Mouse (Mus musculus) myocyte (in vitro differentiated cells): Measurements from ENCODE around the gene Cuedc1. TPM values are rescaled to one million over a fixed set of nuclear protein-coding genes. Genes with fewer than 3 reads are reported as not detected.

Source experiments
- H3K27me3 ChIP-seq: one replicate; pipeline ENCODE4 v1.6.1; 2011; ENCODE audit not compliant: control insufficient read depth, insufficient read depth, insufficient read length
- H3K36me3 ChIP-seq: one replicate; pipeline ENCODE4 v1.6.1; 2011; ENCODE audit not compliant: control insufficient read depth, insufficient read depth
- H3K4me2 ChIP-seq: one replicate; pipeline ENCODE4 v1.6.1; 2011; ENCODE audit warnings: low read depth, control low read depth
- H3K4me3 ChIP-seq: one replicate; pipeline ENCODE4 v1.5.1; 2011; ENCODE audit warnings: mild to moderate bottlenecking, control low read depth, moderate library complexity
- H3K79me2 ChIP-seq: one replicate; pipeline ENCODE4 v1.6.1; 2011; ENCODE audit not compliant: control insufficient read depth, insufficient read depth
- H3ac ChIP-seq: one replicate; pipeline ENCODE4 v1.6.1; 2011; ENCODE audit not compliant: control insufficient read depth, insufficient read length
- CEBPB ChIP-seq: IDR thresholded peaks from 2 replicates; pipeline ENCODE4 v1.6.1; 2011; ENCODE audit warnings: mild to moderate bottlenecking, moderate library complexity; ENCODE audit not compliant: poor library complexity, insufficient read depth, severe bottlenecking
- E2F4 ChIP-seq: IDR thresholded peaks from one replicate; pipeline ENCODE4 v1.6.1; 2011; ENCODE audit warnings: mild to moderate bottlenecking, control low read depth, moderate library complexity; ENCODE audit not compliant: insufficient read depth
- MAX ChIP-seq: IDR thresholded peaks from one replicate; pipeline ENCODE4 v1.6.1; 2011; ENCODE audit warnings: low read depth, mild to moderate bottlenecking, control low read depth
- MYOD1 ChIP-seq, 3 experiments: IDR thresholded peaks; one replicate each; pipeline ENCODE4 v1.6.1; 2011; ENCODE audit warnings: control low read depth in 2 of 3, low read depth in 2 of 3, mild to moderate bottlenecking in 2 of 3, moderate library complexity in 1 of 3; ENCODE audit not compliant: insufficient read length in 2 of 3, control insufficient read depth in 1 of 3
- MYOG ChIP-seq, 3 experiments: IDR thresholded peaks; one replicate each; pipeline ENCODE4 v1.6.1; 2011; ENCODE audit warnings: control low read depth in 2 of 3, low read depth in 2 of 3, mild to moderate bottlenecking in 2 of 3; ENCODE audit not compliant: insufficient read length in 2 of 3, control insufficient read depth in 1 of 3, insufficient read depth in 1 of 3
- POLR2A ChIP-seq: IDR thresholded peaks from one replicate; pipeline ENCODE4 v1.6.1; 2011; ENCODE audit warnings: low read depth, mild to moderate bottlenecking, control low read depth, moderate library complexity; ENCODE audit not compliant: insufficient read length
- POLR2AphosphoS2 ChIP-seq: IDR thresholded peaks from one replicate; pipeline ENCODE4 v1.6.1; 2011; ENCODE audit warnings: low read depth, control low read depth; ENCODE audit not compliant: insufficient read length
- REST ChIP-seq: IDR thresholded peaks from one replicate; pipeline ENCODE4 v1.6.1; 2011; ENCODE audit warnings: mild to moderate bottlenecking, control low read depth, moderate library complexity; ENCODE audit not compliant: insufficient read depth, insufficient read length
- SRF ChIP-seq: IDR thresholded peaks from one replicate; pipeline ENCODE4 v1.6.1; 2011; ENCODE audit warnings: low read depth; ENCODE audit not compliant: control insufficient read depth, insufficient read length
- TCF12 ChIP-seq: IDR thresholded peaks from one replicate; pipeline ENCODE4 v1.6.1; 2011; ENCODE audit warnings: mild to moderate bottlenecking, control low read depth; ENCODE audit not compliant: poor library complexity, insufficient read depth, severe bottlenecking
- TCF3 ChIP-seq: IDR thresholded peaks from one replicate; pipeline ENCODE4 v1.6.1; 2011; ENCODE audit warnings: low read depth, control low read depth; ENCODE audit not compliant: insufficient read length
- USF1 ChIP-seq: IDR thresholded peaks from one replicate; pipeline ENCODE4 v1.6.1; 2011; ENCODE audit warnings: low read depth, mild to moderate bottlenecking, control low read depth, moderate library complexity
- polyA plus RNA-seq: library from polyadenylated mRNA; unstranded; fragments of >200 nt; fragmentation: generic; extraction: Trizol; gene quantifications from one replicate; pipeline ENCODE4 v1.2.1, GENCODE M21; 2012; ENCODE audit warnings: missing spikeins

Gene Cuedc1
- polyA plus RNA-seq, 1 experiment = 40.8 TPM

- Histone ChIP-seq H3K27me3 (no peaks in the 10 kb centered on the region), H3K4me3 (no peak overlapping the region), H3ac (no peak overlapping the region), H3K36me3 (no peaks in the 10 kb centered on the region), H3K79me2 (peaks cover 55% of the 10 kb centered on the region), H3K4me2 (peak overlapping the region; percentile 28)
- TF ChIP-seq USF1 (no peak), E2F4 (no peak), POLR2AphosphoS2 (no peak), CEBPB (no peak), POLR2A (no peak), REST (no peak)
Observed at GRCm38 (mm10) chr11:88110031-88110594, 12.3 kb downstream of the Cuedc1 start.

GRCm38 (mm10) chr11:88112078-88112477 lies 14.2 kb downstream of the Cuedc1 start:
- no peak for TF ChIP-seq SRF
- TF ChIP-seq CEBPB = no peak
- TF ChIP-seq E2F4 = no peak
- no peak for TF ChIP-seq USF1
- TF ChIP-seq MAX = no peak
- TF ChIP-seq POLR2AphosphoS2 = no peak
- no peak for TF ChIP-seq TCF12
- TF ChIP-seq REST = no peak
- TF ChIP-seq POLR2A = no peak
- TF ChIP-seq MYOG (IDR thresholded peaks at IDR 0.05; ENCODE audit: control insufficient read depth in 1 of 3, insufficient read depth in 1 of 3, insufficient read length in 2 of 3, low read depth in 2 of 3) = no peak
- Histone ChIP-seq H3K4me3 (no peak overlapping the region), H3K27me3 (no peaks in the 10 kb centered on the region), H3K36me3 (no peaks in the 10 kb centered on the region), H3ac (no peak overlapping the region), H3K4me2 (no peak overlapping the region), H3K79me2 (peaks cover 67% of the 10 kb centered on the region)

DNA sequence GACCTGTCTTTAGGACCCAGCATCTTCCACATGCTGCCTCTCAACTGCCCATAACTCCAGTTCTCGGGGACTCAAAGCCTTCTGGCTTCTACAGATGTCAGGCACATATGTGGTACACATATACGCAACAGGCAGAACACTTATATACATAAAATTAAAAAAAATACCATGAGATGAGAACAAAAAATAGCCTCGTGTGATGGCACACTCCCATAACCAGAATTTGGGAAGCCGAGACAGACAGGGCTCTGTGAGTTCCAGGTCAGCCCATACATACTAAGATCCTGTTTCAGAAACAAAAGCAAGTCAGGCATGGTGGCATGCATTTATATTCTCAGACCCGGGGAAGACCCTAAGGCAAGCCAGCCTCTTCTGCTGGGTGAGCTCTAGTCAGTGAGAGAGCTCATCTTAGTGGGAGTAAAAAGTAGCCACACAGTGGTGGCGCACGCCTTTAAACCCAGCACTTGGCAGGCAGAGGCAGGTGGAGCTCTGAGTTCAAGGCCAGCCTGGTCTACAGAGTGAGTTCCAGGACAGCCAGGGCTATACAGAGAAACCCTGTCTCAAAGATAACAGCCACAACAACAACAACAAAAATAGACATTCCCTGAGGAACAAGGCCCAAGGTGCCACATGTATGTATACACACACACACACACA lies 14.9 kb downstream of the Cuedc1 start:
- no peaks in the 10 kb centered on the region for H3K27me3 ChIP-seq
- H3K4me2 ChIP-seq = no peak overlapping the region
- TF ChIP-seq CEBPB (no peak), E2F4 (no peak), SRF (no peak), USF1 (no peak), MAX (no peak), POLR2A (no peak), POLR2AphosphoS2 (no peak), TCF3 (no peak), MYOG (IDR thresholded peaks at IDR 0.05; ENCODE audit: control insufficient read depth in 1 of 3, insufficient read depth in 1 of 3, insufficient read length in 2 of 3, low read depth in 2 of 3) (no peak), TCF12 (no peak), REST (no peak), MYOD1 (IDR thresholded peaks at IDR 0.05; ENCODE audit: control insufficient read depth in 1 of 3, insufficient read length in 2 of 3, low read depth in 2 of 3) (no peak)
- H3K4me3 ChIP-seq = no peak overlapping the region
- H3K79me2 ChIP-seq = peaks cover 67% of the 10 kb centered on the region
- no peaks in the 10 kb centered on the region for H3K36me3 ChIP-seq
- no peak overlapping the region for H3ac ChIP-seq

DNA sequence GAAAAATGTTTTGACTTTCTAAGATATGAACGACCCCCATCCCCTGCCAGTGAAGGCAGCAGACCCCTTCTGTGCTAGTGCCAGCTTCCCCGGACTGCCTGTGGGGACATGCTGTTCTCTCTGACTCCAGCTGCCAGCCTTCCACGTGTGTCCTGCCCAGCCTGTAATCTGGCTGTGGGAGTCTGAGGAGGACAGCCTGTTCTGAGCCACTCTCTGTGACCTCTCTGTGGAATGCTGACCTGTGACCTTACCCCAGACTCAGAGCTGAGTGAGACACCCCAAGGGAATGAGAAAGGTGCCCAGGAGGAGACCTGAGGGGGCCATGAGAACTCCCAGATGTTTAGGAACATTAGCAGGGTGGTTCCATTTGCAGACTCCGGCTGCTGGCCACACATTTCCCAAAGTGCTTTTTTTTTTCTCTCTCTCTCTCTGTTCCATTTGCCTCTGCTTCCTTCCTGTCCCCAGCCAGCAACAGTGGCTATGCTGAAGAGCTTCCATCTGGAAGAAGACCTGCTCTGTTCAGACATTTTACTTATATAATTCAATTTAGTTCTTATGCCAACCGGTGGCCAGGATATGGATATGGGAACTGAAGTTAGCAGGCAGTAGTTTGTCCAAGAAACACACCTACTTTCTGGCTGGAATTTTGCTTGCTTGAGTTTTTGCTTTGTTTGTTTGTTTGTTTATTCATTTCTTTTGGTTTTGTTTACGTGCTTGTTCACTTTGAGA lies 15.8 kb downstream of the Cuedc1 start:
- Histone ChIP-seq H3K4me3 (no peak overlapping the region), H3K27me3 (no peaks in the 10 kb centered on the region), H3ac (no peak overlapping the region), H3K36me3 (no peaks in the 10 kb centered on the region), H3K79me2 (peaks cover 59% of the 10 kb centered on the region), H3K4me2 (no peak overlapping the region)
- TF ChIP-seq TCF3 = no peak
- peak in 1 of 3 experiments; percentile 21 for TF ChIP-seq MYOG (IDR thresholded peaks at IDR 0.05; ENCODE audit: control insufficient read depth in 1 of 3, insufficient read depth in 1 of 3, insufficient read length in 2 of 3, low read depth in 2 of 3)
- TF ChIP-seq MAX = no peak

DNA sequence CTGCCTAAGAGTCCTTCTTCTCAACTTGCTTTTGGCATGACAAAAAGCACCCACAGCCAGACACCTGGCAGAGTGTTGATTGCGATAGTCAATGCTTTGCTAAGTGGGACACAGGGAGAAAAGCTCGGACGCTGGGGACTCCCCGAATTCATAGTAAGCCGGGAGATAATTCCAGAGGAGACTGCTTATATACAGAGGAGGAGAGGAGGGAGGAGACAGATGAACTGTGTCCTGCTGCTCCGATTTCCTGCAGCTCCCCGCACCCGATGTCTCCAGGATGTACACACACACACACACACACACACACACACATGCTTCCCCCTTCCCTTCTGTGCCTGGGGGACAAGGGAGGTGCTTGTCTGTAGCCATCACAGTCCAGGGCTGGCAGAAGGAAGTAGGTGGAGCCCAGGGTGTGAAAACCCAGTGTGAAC lies 17.0 kb downstream of the Cuedc1 start:
- peaks cover 48% of the 10 kb centered on the region for H3K79me2 ChIP-seq
- H3K4me2 ChIP-seq = no peak overlapping the region
- H3K27me3 ChIP-seq = no peaks in the 10 kb centered on the region
- H3K36me3 ChIP-seq = no peaks in the 10 kb centered on the region
- no peak overlapping the region for H3K4me3 ChIP-seq
- H3ac ChIP-seq = no peak overlapping the region
- no peak for TF ChIP-seq USF1
- no peak for TF ChIP-seq SRF
- TF ChIP-seq CEBPB = no peak
- no peak for TF ChIP-seq MYOD1 (IDR thresholded peaks at IDR 0.05; ENCODE audit: control insufficient read depth in 1 of 3, insufficient read length in 2 of 3, low read depth in 2 of 3)
